ENCODE assay signal across 32 mouse cellular contexts in the genomic region with DNA sequence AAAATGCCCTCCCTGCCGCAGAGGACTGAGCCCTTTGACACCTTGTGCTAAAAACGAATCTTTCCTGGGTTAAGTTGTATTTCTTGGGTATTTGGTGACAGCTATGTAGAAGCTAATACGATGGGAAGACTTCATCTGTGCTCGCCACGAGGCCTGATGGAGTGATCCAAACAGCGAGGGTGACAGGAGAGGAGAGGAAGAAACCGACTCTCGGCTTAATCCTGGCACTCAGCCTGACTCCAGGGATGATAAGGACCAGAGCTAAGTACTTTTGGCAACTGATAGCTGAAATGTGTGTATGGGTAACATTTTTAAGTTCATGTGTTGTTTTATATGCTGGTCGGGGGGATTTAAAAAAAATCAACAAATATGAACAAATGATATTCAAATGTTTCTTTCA. TPM values are rescaled to one million over a fixed set of nuclear protein-coding genes. Genes with fewer than 3 reads are reported as not detected.
DNase-seq lines count a peak whose midpoint lies in the region; ATAC-seq lines count a peak whose summit lies in the region.
"Had no signal": no experiment of that assay in that cellular context is flagged by ENCODE, and none has a peak within 500 bp of the region (broad histone marks: within the 10 kb centered on the region; RNA-seq: fewer than 3 reads in every experiment).

No protein-coding gene starts in this region.

- H3K4me2 ChIP-seq in heart, embryonic 14.5 days (ENCODE audit: low read length), result no peak overlapping the region
- H3K4me2 ChIP-seq: embryonic facial prominence, embryonic 15.5 days; forebrain, embryonic 12.5 days; hindbrain, embryonic 12.5 days; intestine, embryonic 15.5 days; liver, embryonic 15.5 days; lung, embryonic 15.5 days; midbrain, embryonic 13.5 days; neural tube, embryonic 13.5 days; stomach, embryonic 15.5 days had no signal

- H3K4me1 ChIP-seq in heart, embryonic 14.5 days (ENCODE audit: control insufficient read depth in 2 of 2, insufficient read depth in 2 of 2, low read length in 2 of 2), result peaks cover 14 to 23% of the 10 kb centered on the region in 2 experiments
- H3K4me1 ChIP-seq: embryonic facial prominence, embryonic 10.5 days; forebrain, embryonic 12.5 days; hindbrain, embryonic 12.5 days; intestine, embryonic 15.5 days; liver, embryonic 15.5 days; midbrain, embryonic 13.5 days; neural tube, embryonic 13.5 days; stomach, embryonic 15.5 days had no signal

- 25% methylated on average over 9 of the region's 9 CpGs for WGBS in heart, embryonic 14.5 days

- H3K4me3 ChIP-seq in heart, embryonic 14.5 days (ENCODE audit: control insufficient read depth in 1 of 2, insufficient read depth in 1 of 2, low read depth in 1 of 2, low read length in 2 of 2), result no peak overlapping the region
- H3K4me3 ChIP-seq: embryonic facial prominence, embryonic 10.5 days; embryonic facial prominence, embryonic 15.5 days; forebrain, embryonic 12.5 days; hindbrain, embryonic 12.5 days; intestine, embryonic 15.5 days; liver, embryonic 15.5 days; lung, embryonic 15.5 days; megakaryocyte, embryonic 14.5 days; midbrain, embryonic 13.5 days; neural tube, embryonic 13.5 days; stomach, embryonic 15.5 days had no signal

- peak overlapping the region; percentile 37 to 61; a peak in 2 of 4 replicates for H3K27ac ChIP-seq in heart, embryonic 14.5 days (replicated peaks in 1 of 2; ENCODE audit: control insufficient read depth in 1 of 2, insufficient read depth in 1 of 2, low read depth in 2 of 2, low read length in 2 of 2)
- H3K27ac ChIP-seq: embryonic facial prominence, embryonic 10.5 days; embryonic facial prominence, embryonic 15.5 days; forebrain, embryonic 12.5 days; hindbrain, embryonic 12.5 days; hindbrain, postnatal 0 days; intestine, embryonic 15.5 days; kidney, postnatal 0 days; liver, embryonic 15.5 days; lung, embryonic 15.5 days; midbrain, embryonic 13.5 days; neural tube, embryonic 13.5 days; stomach, embryonic 15.5 days had no signal

- no peaks in the 10 kb centered on the region for H3K36me3 ChIP-seq in heart, embryonic 14.5 days (ENCODE audit: control insufficient read depth, insufficient read depth, low read length)
- H3K36me3 ChIP-seq: embryonic facial prominence, embryonic 10.5 days; embryonic facial prominence, embryonic 15.5 days; forebrain, embryonic 12.5 days; hindbrain, embryonic 12.5 days; intestine, embryonic 15.5 days; liver, embryonic 15.5 days; lung, embryonic 15.5 days; midbrain, embryonic 13.5 days; neural tube, embryonic 13.5 days; stomach, embryonic 15.5 days had no signal

- no peak overlapping the region for H3K9ac ChIP-seq in heart, embryonic 14.5 days (ENCODE audit: low read length)
- H3K9ac ChIP-seq: embryonic facial prominence, embryonic 15.5 days; forebrain, embryonic 12.5 days; forebrain, postnatal 0 days; hindbrain, embryonic 12.5 days; intestine, embryonic 15.5 days; liver, embryonic 15.5 days; lung, embryonic 15.5 days; midbrain, embryonic 13.5 days; neural tube, embryonic 13.5 days; stomach, embryonic 15.5 days had no signal

- intact Hi-C loops in heart, postnatal 25 days (cut with DNase I), result no loop called here

- no peaks in the 10 kb centered on the region for H3K27me3 ChIP-seq in heart, embryonic 14.5 days (ENCODE audit: control insufficient read depth, insufficient read depth, low read length)
- H3K27me3 ChIP-seq: embryonic facial prominence, embryonic 15.5 days; hindbrain, embryonic 12.5 days; intestine, embryonic 15.5 days; liver, embryonic 15.5 days; lung, embryonic 15.5 days; neural tube, embryonic 13.5 days; stomach, embryonic 15.5 days had no signal

- no peaks in the 10 kb centered on the region for H3K9me3 ChIP-seq in heart, embryonic 14.5 days (ENCODE audit: control insufficient read depth, low read length)
- H3K9me3 ChIP-seq: embryonic facial prominence, embryonic 10.5 days; embryonic facial prominence, embryonic 15.5 days; forebrain, embryonic 12.5 days; hindbrain, embryonic 12.5 days; intestine, embryonic 15.5 days; liver, embryonic 15.5 days; lung, embryonic 15.5 days; megakaryocyte, embryonic 14.5 days; midbrain, embryonic 13.5 days; neural tube, embryonic 13.5 days; stomach, embryonic 15.5 days had no signal

- DNase-seq in heart, adult 18-20 months, result peak; percentile 55 to 65
- no peak for DNase-seq in heart, postnatal 25 days (ENCODE audit: low spot score)
- DNase-seq in MEL-GATA-1-ER (ENCODE audit: extremely low read depth, low read depth), result peak; percentile 10
- peak; percentile 52 for DNase-seq in heart, postnatal 4 days
- DNase-seq in adrenal gland, postnatal 4 days (ENCODE audit: low spot score in 2 of 2), result no peak
- no peak for DNase-seq in kidney, postnatal 36 days
- no peak for DNase-seq in retina, postnatal 1 day
- DNase-seq: adrenal gland, adult 2 months; adrenal gland, postnatal 36 days; cerebellum, adult 2 months; cerebellum, postnatal 14 days; forebrain, postnatal 0 days; gastrocnemius, postnatal 10 days; kidney, adult 2 months; liver; right cerebral cortex, postnatal 14 days; thymus, postnatal 14 days had no signal

- no peak for ATAC-seq in heart, embryonic 14.5 days (ENCODE audit: insufficient number of reproducible peaks, insufficient read depth, low FRiP score, low read depth)
- ATAC-seq: activated CD4-positive, CD25-positive, alpha-beta regulatory T cell, adult 4 months; forebrain, postnatal 0 days; hindbrain, postnatal 0 days; intestine, embryonic 15.5 days; midbrain, embryonic 13.5 days had no signal

RNA-seq across cellular contexts. Expression of a gene that starts 31.7 kb away (rescaled TPM):
- total RNA-seq in heart, adult 18-20 months (2021), result 100 to 1,000 TPM; 371 to 461 TPM
- 100 to 1,000 TPM; 330 to 341 TPM for total RNA-seq in heart, postnatal 25 days (2021)
- 492 and 510 TPM in 2 replicates for polyA plus RNA-seq in heart, embryonic 14.5 days (2014; fragmentation: Nextera tagmentation; extraction: Ambion mirVana)
- 100 to 1,000 TPM; 629 to 659 TPM for total RNA-seq in heart, postnatal 4 days (2021)
- 100 to 1,000 TPM; 428 to 430 TPM for total RNA-seq in adrenal gland, postnatal 4 days (2021)

RNA-seq across cellular contexts. Expression of a gene that starts 41.1 kb away (rescaled TPM):
- total RNA-seq in heart, adult 18-20 months (2021), result 1 to 10 TPM; 5.8 to 7.4 TPM
- total RNA-seq in heart, postnatal 25 days (2021), result 1 to 10 TPM; 4.3 to 4.9 TPM
- polyA plus RNA-seq in heart, embryonic 14.5 days (2014; fragmentation: Nextera tagmentation; extraction: Ambion mirVana), result 2.1 and 2.6 TPM in 2 replicates
- 1 to 10 TPM; 5.1 to 5.8 TPM for total RNA-seq in heart, postnatal 4 days (2021)
- 10 to 100 TPM; 11.8 to 15.7 TPM for total RNA-seq in adrenal gland, postnatal 4 days (2021)

Comparison
In these comparisons a context has a peak if more than half of its experiments do, and no peak if none do; other contexts are left out.
1. DNase-seq: peak in heart, adult 18-20 months (2 of 2), MEL-GATA-1-ER (single experiment) and heart, postnatal 4 days (single experiment); none in heart, postnatal 25 days (single experiment), adrenal gland, postnatal 4 days (0 of 2), kidney, postnatal 36 days (0 of 2) and retina, postnatal 1 day (single experiment).